Mouse (Mus musculus) ES-E14 (cell line): Measurements from ENCODE around the gene Eif4e2. TPM values are rescaled to one million over a fixed set of nuclear protein-coding genes. Genes with fewer than 3 reads are reported as not detected.
A peak's percentile ranks its signal among the peaks of the same experiment; 100 is the strongest.

Experiments
- DNase-seq: peaks from one replicate; pipeline ENCODE4 v3.0.0-alpha.2; 2013; ENCODE audit warnings: low read depth, low spot score
- H3K27ac ChIP-seq: 2 replicates; pipeline ENCODE4 v1.5.1; 2012; ENCODE audit warnings: low read depth, mild to moderate bottlenecking, low read length, moderate library complexity, mixed read lengths; ENCODE audit not compliant: poor library complexity, insufficient read depth, severe bottlenecking
- H3K36me3 ChIP-seq: 2 replicates; pipeline ENCODE4 v1.6.1; 2012; ENCODE audit warnings: mild to moderate bottlenecking, low read length, moderate library complexity, mixed read lengths; ENCODE audit not compliant: control insufficient read depth, poor library complexity, insufficient read depth, severe bottlenecking
- H3K4me1 ChIP-seq, 2 experiments: fragments of 150-350 bp in 1 of 2; sonication (generic) in 1 of 2; 2 replicates each; pipeline ENCODE4 v1.6.1; 2012; ENCODE audit warnings: low read length in 2 of 2, mild to moderate bottlenecking in 1 of 2, mixed read lengths in 1 of 2; ENCODE audit not compliant: control insufficient read depth in 2 of 2, insufficient read depth in 2 of 2, poor library complexity in 1 of 2
- H3K4me3 ChIP-seq, 2 experiments: fragments of 150-350 bp in 1 of 2; sonication (generic) in 1 of 2; 2 replicates each; pipeline ENCODE4 v1.5.1; 2012; ENCODE audit warnings: low read length in 2 of 2, low read depth in 1 of 2, mild to moderate bottlenecking in 1 of 2, mixed read lengths in 1 of 2; ENCODE audit not compliant: insufficient read depth in 1 of 2, poor library complexity in 1 of 2, severe bottlenecking in 1 of 2
- H3K9ac ChIP-seq: 2 replicates; pipeline ENCODE4 v1.6.1; 2012; ENCODE audit warnings: low read depth, mild to moderate bottlenecking, low read length, mixed read lengths; ENCODE audit not compliant: poor library complexity, insufficient read depth, severe bottlenecking
- H3K9me3 ChIP-seq: fragments of 150-350 bp; sonication (generic); 2 replicates; pipeline ENCODE4 v1.6.1; 2012; ENCODE audit warnings: low read depth, mild to moderate bottlenecking, low read length; ENCODE audit not compliant: control insufficient read depth, insufficient read depth
- CHD2 ChIP-seq: IDR thresholded peaks from 2 replicates; pipeline ENCODE4 v1.6.1; 2014; ENCODE audit warnings: mild to moderate bottlenecking, low read depth, low read length, inconsistent platforms
- HCFC1 ChIP-seq: IDR thresholded peaks from 2 replicates; pipeline ENCODE4 v1.6.1; 2012; ENCODE audit warnings: low read length, inconsistent platforms, borderline replicate concordance; ENCODE audit not compliant: insufficient read depth
- MAFK ChIP-seq: IDR thresholded peaks from 2 replicates; pipeline ENCODE4 v1.6.1; 2014; ENCODE audit warnings: mild to moderate bottlenecking, low read depth, low read length, inconsistent platforms; ENCODE audit not compliant: insufficient read depth
- ZC3H11A ChIP-seq: IDR thresholded peaks from 2 replicates; pipeline ENCODE4 v1.6.1; 2012; ENCODE audit warnings: low read depth, mild to moderate bottlenecking, inconsistent platforms, low read length, borderline replicate concordance
- ZNF384 ChIP-seq: IDR thresholded peaks from 2 replicates; pipeline ENCODE4 v1.6.1; 2012; ENCODE audit warnings: low read depth, low read length, inconsistent platforms
- in situ Hi-C, 2 experiments: fragments of 600-800 bp; cut with MboI; formaldehyde crosslinking; loops; one replicate each; pipeline ENCODE4 v1.15.1; 2025; ENCODE audit warnings: low sequenced_read_pairs in 2 of 2, inconsistent platforms in 1 of 2; ENCODE audit not compliant: unreplicated experiment in 2 of 2
- total RNA-seq: library from RNA; depleted of rRNA; stranded (reverse); fragments of 300-350 nt; gene quantifications from 2 replicates; pipeline ENCODE4 v1.2.3, GENCODE M21; 2012; rRNA removed

Gene Eif4e2
- total RNA-seq, 1 experiment: 221 TPM

DNA sequence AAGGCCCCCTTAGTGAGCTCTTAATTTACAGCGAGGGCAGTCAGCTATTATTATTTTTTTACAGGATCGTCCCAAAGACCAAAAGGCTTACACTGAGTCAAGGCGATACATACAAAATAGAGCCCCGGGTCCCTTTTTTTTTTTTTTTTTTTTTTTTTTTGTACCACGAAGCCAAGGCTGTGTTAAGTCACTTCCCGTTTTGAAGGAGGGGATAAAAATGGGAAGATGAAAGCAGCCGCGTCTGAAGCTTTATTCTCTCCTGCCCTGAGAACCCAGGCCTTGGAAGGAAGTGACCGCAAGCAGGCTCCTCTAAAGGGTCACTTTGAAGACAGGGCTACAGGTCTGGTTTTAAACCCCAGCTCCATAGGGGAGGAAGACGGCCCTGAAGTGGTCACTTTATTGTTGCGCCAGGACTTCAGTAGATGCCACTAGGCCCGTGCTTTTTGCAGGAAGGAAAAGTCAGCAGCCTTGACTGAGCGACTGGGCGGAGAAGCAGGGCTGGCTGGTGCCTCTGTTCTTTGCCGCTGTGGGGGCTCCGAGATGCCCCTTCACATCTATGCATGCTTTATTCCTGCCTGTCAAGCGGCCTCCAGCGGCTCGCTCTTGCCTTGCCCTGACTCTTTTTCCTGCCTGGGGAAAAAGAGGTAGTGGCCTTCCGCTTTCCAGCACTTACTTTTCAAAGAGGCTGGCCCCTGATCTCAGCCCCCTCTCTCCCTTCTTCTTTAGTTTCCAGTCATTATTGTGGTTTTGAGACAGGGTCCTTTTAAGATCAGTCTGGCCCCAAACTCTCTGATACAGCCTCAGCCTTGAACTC is 68.1 kb downstream of the Eif4e2 start:
- peak overlapping the region; percentile 43 to 50 for H3K4me3 ChIP-seq
- DNase-seq: no peak
- no peaks in the 10 kb centered on the region for H3K9me3 ChIP-seq
- H3K27ac ChIP-seq: no peak overlapping the region
- H3K4me1 ChIP-seq: 0 out of 4 replicates have a peak, but pooled peaks cover 0 to 2% of the 10 kb centered on the region in 2 experiments
- peak overlapping the region; percentile 18; the same call in 1 of the 2 replicates for H3K9ac ChIP-seq
- H3K36me3 ChIP-seq: no peaks in the 10 kb centered on the region
- in situ Hi-C loops: no loop called here
- TF ChIP-seq MAFK: no peak
- no peak for TF ChIP-seq ZC3H11A
- TF ChIP-seq HCFC1: no peak
- peak; percentile 57; the same call in 1 of the 2 replicates for TF ChIP-seq ZNF384
- no peak for TF ChIP-seq CHD2

DNA sequence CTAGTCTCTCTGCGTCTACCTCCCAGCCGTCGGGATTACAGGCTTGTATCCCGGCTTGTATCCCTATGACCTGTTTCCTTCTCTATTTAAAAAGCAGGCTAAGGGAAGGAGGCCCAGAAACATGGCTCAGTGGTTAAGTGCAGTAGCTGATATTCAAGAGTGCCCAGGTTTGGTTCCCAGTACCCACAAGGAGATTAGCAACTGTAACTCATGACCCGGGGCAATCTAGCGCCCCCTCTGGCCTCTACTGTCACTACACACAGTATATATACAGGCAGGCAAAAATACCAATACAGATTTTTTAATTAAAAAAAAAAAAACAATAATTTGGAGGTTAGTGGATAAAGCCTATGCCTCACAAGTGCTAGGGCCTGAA is 68.7 kb downstream of the Eif4e2 start:
- TF ChIP-seq HCFC1 (no peak), ZNF384 (no peak), ZC3H11A (no peak), MAFK (no peak), CHD2 (no peak)
- no peak for DNase-seq
- no peak overlapping the region for H3K27ac ChIP-seq
- H3K9me3 ChIP-seq: no peaks in the 10 kb centered on the region
- H3K9ac ChIP-seq: no peak overlapping the region
- no peaks in the 10 kb centered on the region for H3K36me3 ChIP-seq
- 0 out of 4 replicates have a peak, but pooled peaks cover 0 to 2% of the 10 kb centered on the region in 2 experiments for H3K4me1 ChIP-seq
- no peak overlapping the region; a peak in 1 of 4 replicates for H3K4me3 ChIP-seq
- in situ Hi-C loops: no loop called here

DNA sequence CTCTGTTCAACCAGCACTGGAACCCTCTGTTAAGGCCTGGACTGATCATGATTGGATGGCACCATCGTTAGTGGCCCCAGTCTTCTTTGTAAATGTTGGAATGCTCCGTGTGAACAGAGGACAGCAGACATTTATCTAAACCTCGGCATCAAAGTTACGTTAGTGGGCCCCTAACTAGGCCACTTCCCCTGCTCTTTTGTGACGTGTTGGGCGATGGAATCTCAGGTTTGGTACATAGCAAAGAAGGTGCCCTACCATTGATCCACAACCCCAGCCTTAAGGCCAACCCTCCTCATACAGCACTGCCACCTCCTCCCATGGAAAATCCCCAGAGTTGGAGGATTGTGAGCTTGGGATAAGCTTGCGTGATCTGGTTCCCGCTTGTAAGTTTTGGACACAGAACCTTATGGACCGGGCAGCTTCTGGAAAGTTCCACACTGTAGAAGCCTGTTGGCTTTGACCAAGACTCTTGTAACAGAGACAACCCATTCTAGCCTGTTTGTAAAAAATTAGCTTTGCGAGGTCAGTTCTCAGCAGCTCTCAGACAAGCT is 69.8 kb downstream of the Eif4e2 start:
- H3K4me1 ChIP-seq: 0 out of 4 replicates have a peak, but pooled peaks cover 0 to 2% of the 10 kb centered on the region in 2 experiments
- H3K9me3 ChIP-seq: no peaks in the 10 kb centered on the region
- in situ Hi-C loops: no loop called here
- no peak overlapping the region for H3K27ac ChIP-seq
- no peak overlapping the region for H3K9ac ChIP-seq
- TF ChIP-seq MAFK: no peak
- no peak for TF ChIP-seq ZNF384
- no peak for TF ChIP-seq ZC3H11A
- TF ChIP-seq HCFC1: no peak
- no peak for TF ChIP-seq CHD2
- no peak overlapping the region for H3K4me3 ChIP-seq
- DNase-seq: no peak
- no peaks in the 10 kb centered on the region for H3K36me3 ChIP-seq

DNA sequence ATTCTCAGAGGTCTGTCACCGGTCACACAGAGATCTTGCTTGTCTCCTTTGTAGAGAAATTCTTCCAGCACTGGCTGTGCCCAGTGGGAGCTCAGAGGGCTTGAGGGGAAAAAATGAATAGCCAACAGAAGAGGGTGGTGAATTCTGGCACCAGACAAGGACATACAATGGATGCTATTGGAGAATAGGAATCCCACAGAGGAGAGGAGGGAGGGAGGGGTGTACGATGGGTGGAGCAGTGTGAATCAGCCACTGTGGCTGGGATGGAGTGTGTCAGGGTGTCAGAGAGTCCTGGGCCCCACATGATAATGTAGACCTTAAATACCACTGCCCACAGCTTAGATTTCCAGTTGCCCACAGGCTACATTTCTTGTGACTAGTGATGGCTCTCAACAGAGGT is 73.4 kb downstream of the Eif4e2 start:
- Histone ChIP-seq H3K9ac (no peak overlapping the region), H3K4me1 (peaks cover 0 to 3% of the 10 kb centered on the region in 2 experiments; a peak in 2 of 4 replicates), H3K9me3 (no peaks in the 10 kb centered on the region), H3K36me3 (no peaks in the 10 kb centered on the region), H3K4me3 (no peak overlapping the region), H3K27ac (no peak overlapping the region)
- no peak for DNase-seq
- TF ChIP-seq MAFK (no peak), ZNF384 (no peak)
- in situ Hi-C loops: no loop called here

Other genes starting within 250 kb of the Eif4e2 start
- gene Alppl2, start 124.0 kb upstream of the Eif4e2 start, total RNA-seq: 2.4 and 5.2 TPM in 2 replicates
- not detected in 2 replicates for gene Alpi, start 112.3 kb upstream of the Eif4e2 start, total RNA-seq
- gene Akp3, start 88.9 kb upstream of the Eif4e2 start, total RNA-seq: not detected in 2 replicates
- 1.1 and 2.9 TPM in 2 replicates for gene Ecel1, start 57.4 kb upstream of the Eif4e2 start, total RNA-seq
- gene Prss56, start 30.6 kb upstream of the Eif4e2 start, total RNA-seq: 0.36 and 0.37 TPM in 2 replicates
- gene Chrnd, start 23.3 kb upstream of the Eif4e2 start, total RNA-seq: 0.13 TPM in 1 of 2 replicates, not detected in the other
- 0.13 and 0.16 TPM in 2 replicates for gene Chrng, start 9.3 kb upstream of the Eif4e2 start, total RNA-seq
- 1.3 and 1.8 TPM in 2 replicates for gene Efhd1, start 50.4 kb downstream of the Eif4e2 start, total RNA-seq
- gene Gigyf2, start 113.1 kb downstream of the Eif4e2 start, total RNA-seq: 58.7 and 69.2 TPM in 2 replicates
- 0.27 and 0.95 TPM in 2 replicates for gene Kcnj13, start 180.8 kb downstream of the Eif4e2 start, total RNA-seq